ENCODE assay signal across 8 mouse cellular contexts in the genomic region with DNA sequence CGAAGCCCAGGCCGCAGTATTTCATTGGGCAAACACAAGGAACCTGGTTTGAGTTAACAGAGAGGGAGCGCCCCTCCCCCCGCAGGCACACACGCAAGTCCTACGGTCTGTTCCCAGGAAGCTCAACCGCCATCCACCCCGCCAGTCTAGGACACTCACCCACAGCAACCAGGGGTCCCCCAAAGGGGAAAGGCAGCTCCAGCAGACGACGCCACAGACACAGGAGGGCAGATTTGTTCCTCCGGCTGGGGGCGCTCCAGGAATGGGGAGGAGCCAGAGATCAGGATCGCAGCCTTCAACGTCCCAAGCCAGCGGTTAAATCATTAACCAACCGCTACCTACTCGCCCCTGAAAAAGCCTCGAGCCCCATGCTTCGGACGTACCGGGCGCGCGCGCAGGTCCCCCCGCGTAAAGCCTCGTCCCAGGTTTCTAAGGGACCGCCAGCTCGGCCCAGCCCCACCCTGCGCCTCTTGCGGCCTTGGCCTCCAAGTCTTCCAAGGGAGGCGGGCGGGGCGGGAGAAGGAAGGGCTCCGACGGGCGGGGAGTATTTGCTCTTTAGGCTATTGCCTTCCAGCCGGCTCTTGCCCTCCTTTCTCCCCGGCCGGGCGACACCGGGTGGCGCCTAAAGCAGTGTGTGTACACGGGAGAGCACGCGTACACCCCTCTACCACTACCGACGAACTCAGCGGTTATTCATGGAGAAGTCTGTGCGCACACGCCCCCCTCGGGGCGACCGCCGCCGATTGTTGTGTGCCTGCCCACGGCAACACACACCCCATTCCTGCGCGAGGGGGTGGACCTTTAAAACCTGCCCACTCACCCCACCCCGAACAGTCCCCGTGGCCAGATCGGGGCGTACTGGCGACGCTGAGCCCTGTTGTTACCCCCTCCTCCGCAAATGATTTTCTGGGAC. TPM values are rescaled to one million over a fixed set of nuclear protein-coding genes. Genes with fewer than 3 reads are reported as not detected.
DNase-seq lines count a peak whose midpoint lies in the region; ATAC-seq lines count a peak whose summit lies in the region.

No protein-coding gene starts in this region.

- peak; percentile 45 to 55 for DNase-seq in CD8-positive naive resting alpha-beta T cell, adult 2 months (ENCODE audit: low read depth in 2 of 2, low spot score in 2 of 2)
- DNase-seq in brain, adult 2 months (ENCODE audit: low read depth, low spot score), result peak; percentile 44
- DNase-seq in naive thymus-derived CD4-positive, alpha-beta T cell, adult 2 months (ENCODE audit: low read depth), result peak; percentile 79

- no peaks in the 10 kb centered on the region for H3K9me3 ChIP-seq in heart, embryonic 12.5 days (replicated peaks)
- no peaks in the 10 kb centered on the region for H3K9me3 ChIP-seq in kidney, embryonic 16.5 days (ENCODE audit: low read length)
- H3K9me3 ChIP-seq in liver, embryonic 12.5 days (replicated peaks), result no peaks in the 10 kb centered on the region
- no peaks in the 10 kb centered on the region for H3K9me3 ChIP-seq in stomach, embryonic 14.5 days (ENCODE audit: control insufficient read depth, low read depth, low read length)

- H3K4me1 ChIP-seq in heart, embryonic 12.5 days (replicated peaks), result peaks cover 51% of the 10 kb centered on the region
- peaks cover 43% of the 10 kb centered on the region for H3K4me1 ChIP-seq in kidney, embryonic 16.5 days (ENCODE audit: insufficient read depth, low read length)
- peaks cover 58% of the 10 kb centered on the region for H3K4me1 ChIP-seq in liver, embryonic 12.5 days
- H3K4me1 ChIP-seq in stomach, embryonic 14.5 days (ENCODE audit: control insufficient read depth, insufficient read depth, low read length), result peaks cover 34% of the 10 kb centered on the region

- WGBS in heart, embryonic 12.5 days, result under 1% methylated on average over 67 of the region's 67 CpGs
- under 1% methylated on average over 65 of the region's 67 CpGs for WGBS in kidney, embryonic 16.5 days
- under 1% methylated on average over 67 of the region's 67 CpGs for WGBS in liver, embryonic 12.5 days (ENCODE audit: insufficient replicate concordance)
- under 1% methylated on average over 67 of the region's 67 CpGs for WGBS in stomach, embryonic 14.5 days

- H3K4me2 ChIP-seq in heart, embryonic 12.5 days, result peak overlapping the region; percentile 83
- peak overlapping the region; percentile 82 for H3K4me2 ChIP-seq in kidney, embryonic 16.5 days (replicated peaks; ENCODE audit: low read depth, low read length)
- H3K4me2 ChIP-seq in liver, embryonic 12.5 days, result peak overlapping the region; percentile 96
- peak overlapping the region; percentile 76 for H3K4me2 ChIP-seq in stomach, embryonic 14.5 days (replicated peaks; ENCODE audit: low read depth, low read length)

- no peaks in the 10 kb centered on the region for H3K36me3 ChIP-seq in heart, embryonic 12.5 days
- no peaks in the 10 kb centered on the region for H3K36me3 ChIP-seq in kidney, embryonic 16.5 days (ENCODE audit: insufficient read depth, low read length)
- peaks cover 18% of the 10 kb centered on the region for H3K36me3 ChIP-seq in liver, embryonic 12.5 days
- peaks cover 6% of the 10 kb centered on the region; the same call in 1 of the 2 replicates for H3K36me3 ChIP-seq in stomach, embryonic 14.5 days (ENCODE audit: control insufficient read depth, insufficient read depth, low read length)

- H3K4me3 ChIP-seq in heart, embryonic 12.5 days, result peak overlapping the region; percentile 72
- H3K4me3 ChIP-seq in kidney, embryonic 16.5 days (ENCODE audit: low read length), result peak overlapping the region; percentile 84
- peak overlapping the region; percentile 73 for H3K4me3 ChIP-seq in liver, embryonic 12.5 days
- H3K4me3 ChIP-seq in stomach, embryonic 14.5 days (ENCODE audit: low read depth, low read length), result peak overlapping the region; percentile 96

- H3K9ac ChIP-seq in heart, embryonic 12.5 days, result peak overlapping the region; percentile 86
- H3K9ac ChIP-seq in kidney, embryonic 16.5 days (replicated peaks; ENCODE audit: low read length), result peak overlapping the region; percentile 84
- H3K9ac ChIP-seq in liver, embryonic 12.5 days, result peak overlapping the region; percentile 84
- H3K9ac ChIP-seq in stomach, embryonic 14.5 days (replicated peaks; ENCODE audit: low read depth, low read length), result peak overlapping the region; percentile 94

- no peaks in the 10 kb centered on the region for H3K27me3 ChIP-seq in heart, embryonic 12.5 days (replicated peaks)
- H3K27me3 ChIP-seq in kidney, embryonic 16.5 days (ENCODE audit: insufficient read depth, low read length), result no peaks in the 10 kb centered on the region
- H3K27me3 ChIP-seq in liver, embryonic 12.5 days (replicated peaks), result no peaks in the 10 kb centered on the region
- no peaks in the 10 kb centered on the region for H3K27me3 ChIP-seq in stomach, embryonic 14.5 days (ENCODE audit: control insufficient read depth, insufficient read depth, low read length)

- peak overlapping the region; percentile 80 for H3K27ac ChIP-seq in heart, embryonic 12.5 days (ENCODE audit: poor library complexity, severe bottlenecking)
- H3K27ac ChIP-seq in kidney, embryonic 16.5 days (ENCODE audit: low read length), result peak overlapping the region; percentile 94
- peak overlapping the region; percentile 95 for H3K27ac ChIP-seq in liver, embryonic 12.5 days
- peak overlapping the region; percentile 90 for H3K27ac ChIP-seq in stomach, embryonic 14.5 days (ENCODE audit: low read length)

- ATAC-seq in erythroblast, adult 5-6 weeks (replicated peaks; ENCODE audit: low FRiP score, poor library complexity, severe bottlenecking), result peak; percentile 53
- peak; percentile 54 for ATAC-seq in heart, embryonic 12.5 days (ENCODE audit: insufficient number of reproducible peaks, low FRiP score)
- peak; percentile 39 for ATAC-seq in kidney, embryonic 16.5 days (ENCODE audit: low FRiP score, low TSS enrichment)
- ATAC-seq in liver, embryonic 12.5 days, result peak; percentile 55
- peak; percentile 34 for ATAC-seq in stomach, embryonic 14.5 days (ENCODE audit: insufficient number of reproducible peaks, insufficient read depth, low FRiP score, low read depth)

RNA-seq across cellular contexts. Expression of a gene that starts 0.9 kb away (rescaled TPM):
- total RNA-seq in erythroblast, adult 5-6 weeks (2015; ENCODE audit: low replicate concordance), result 4.4 and 5.0 TPM in 2 replicates
- total RNA-seq in erythroblast, adult 5-6 weeks (2017; ENCODE audit: low replicate concordance), result 6.7 and 9.9 TPM in 2 replicates
- polyA plus RNA-seq in heart, embryonic 12.5 days (2016; fragmentation: Nextera tagmentation; extraction: Ambion mirVana), result 23.2 and 24.3 TPM in 2 replicates
- 73.9 and 74.5 TPM in 2 replicates for polyA plus RNA-seq in kidney, embryonic 16.5 days (2015; fragmentation: Nextera tagmentation; extraction: Ambion mirVana)
- polyA plus RNA-seq in liver, embryonic 12.5 days (2016; fragmentation: Nextera tagmentation; extraction: Ambion mirVana), result 21.1 and 21.9 TPM in 2 replicates
- 51.5 and 51.6 TPM in 2 replicates for polyA plus RNA-seq in stomach, embryonic 14.5 days (2014; fragmentation: Nextera tagmentation; extraction: Ambion mirVana)

RNA-seq across cellular contexts. Expression of a gene that starts 41.0 kb away (rescaled TPM):
- not detected in 2 replicates for total RNA-seq in erythroblast, adult 5-6 weeks (2015; ENCODE audit: low replicate concordance)
- not detected in 2 replicates for total RNA-seq in erythroblast, adult 5-6 weeks (2017; ENCODE audit: low replicate concordance)
- not detected in 2 replicates for polyA plus RNA-seq in heart, embryonic 12.5 days (2016; fragmentation: Nextera tagmentation; extraction: Ambion mirVana)
- polyA plus RNA-seq in kidney, embryonic 16.5 days (2015; fragmentation: Nextera tagmentation; extraction: Ambion mirVana), result 1.3 and 1.4 TPM in 2 replicates
- polyA plus RNA-seq in liver, embryonic 12.5 days (2016; fragmentation: Nextera tagmentation; extraction: Ambion mirVana), result 0.20 TPM in 1 of 2 replicates, not detected in the other
- 0.49 and 0.52 TPM in 2 replicates for polyA plus RNA-seq in stomach, embryonic 14.5 days (2014; fragmentation: Nextera tagmentation; extraction: Ambion mirVana)

Comparison
In these comparisons a context has a peak if more than half of its experiments do, and no peak if none do; other contexts are left out.
1. Peak in every context shown above with its lines: DNase-seq, ATAC-seq, H3K4me3 ChIP-seq and H3K27ac ChIP-seq.